In the genomic region with DNA sequence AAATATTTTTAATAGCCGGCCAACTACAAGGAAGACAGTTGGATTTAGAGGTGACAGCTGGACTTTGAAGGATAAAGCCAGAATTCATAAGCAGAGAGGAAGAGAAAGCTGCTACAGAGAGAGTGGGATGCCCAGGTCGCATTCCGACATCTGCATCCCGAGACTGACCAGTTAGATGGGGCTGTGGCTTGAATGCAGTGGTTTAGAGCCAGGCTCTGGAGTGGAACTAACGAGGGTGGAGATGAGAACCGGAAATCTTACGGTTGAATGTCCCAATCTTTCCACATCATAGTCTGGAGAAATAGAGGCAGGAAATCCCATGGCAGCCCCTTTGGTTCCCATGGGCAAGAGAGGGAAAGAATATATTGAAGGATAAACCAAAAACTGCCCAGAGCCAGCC, we compare ENCODE assay signal across 16 mouse cellular contexts.
"Had no signal": no experiment of that assay in that cellular context is flagged by ENCODE, and none has a peak within 500 bp of the region (broad histone marks: within the 10 kb centered on the region; RNA-seq: fewer than 3 reads in every experiment).

No protein-coding gene starts in this region.

- H3K4me3 ChIP-seq: lung, embryonic 15.5 days; megakaryocyte, embryonic 14.5 days; midbrain, embryonic 13.5 days; midbrain, embryonic 15.5 days; neural tube, embryonic 12.5 days; stomach, embryonic 15.5 days had no signal

- H3K4me2 ChIP-seq: lung, embryonic 15.5 days; midbrain, embryonic 11.5 days; midbrain, embryonic 13.5 days; midbrain, embryonic 15.5 days; neural tube, embryonic 12.5 days; stomach, embryonic 15.5 days had no signal

- ATAC-seq: lung, postnatal 0 days; midbrain, embryonic 13.5 days; midbrain, embryonic 15.5 days had no signal

- DNase-seq: lung, postnatal 14 days; lung, postnatal 36 days; right cerebral cortex, postnatal 14 days; thymus, adult 2 months; thymus, postnatal 25 days; thymus, postnatal 4 days had no signal

- H3K27ac ChIP-seq: lung, embryonic 15.5 days; macrophage; midbrain, embryonic 13.5 days; midbrain, embryonic 15.5 days; neural tube, embryonic 12.5 days; stomach, postnatal 0 days had no signal

- H3K9ac ChIP-seq: lung, embryonic 15.5 days; midbrain, embryonic 13.5 days; midbrain, embryonic 15.5 days; neural tube, embryonic 12.5 days; stomach, embryonic 15.5 days had no signal

- H3K27me3 ChIP-seq: lung, embryonic 15.5 days; midbrain, embryonic 13.5 days; midbrain, embryonic 15.5 days; neural tube, embryonic 12.5 days; stomach, embryonic 15.5 days had no signal

- H3K36me3 ChIP-seq: lung, embryonic 15.5 days; midbrain, embryonic 15.5 days; stomach, embryonic 15.5 days had no signal

- H3K9me3 ChIP-seq: lung, embryonic 15.5 days; megakaryocyte, embryonic 14.5 days; midbrain, embryonic 13.5 days; midbrain, embryonic 15.5 days; neural tube, embryonic 12.5 days; stomach, embryonic 15.5 days had no signal
